Mouse (Mus musculus): Measurements from ENCODE around the gene Dlgap5.

- TF ChIP-seq CTCF (IDR thresholded peaks at IDR 0.05; ENCODE audit: control insufficient read depth, insufficient read depth, insufficient replicate concordance, low read depth, low read length) (no peak), POLR2A (IDR thresholded peaks at IDR 0.05; ENCODE audit: control insufficient read depth, low read depth, low read length) (no peak)
These were observed 44.2 kb upstream of the Dlgap5 start for GRCm38 (mm10) chr14:47462453-47462852.
